Mouse (Mus musculus): ENCODE results near the gene Bard1.

DNA sequence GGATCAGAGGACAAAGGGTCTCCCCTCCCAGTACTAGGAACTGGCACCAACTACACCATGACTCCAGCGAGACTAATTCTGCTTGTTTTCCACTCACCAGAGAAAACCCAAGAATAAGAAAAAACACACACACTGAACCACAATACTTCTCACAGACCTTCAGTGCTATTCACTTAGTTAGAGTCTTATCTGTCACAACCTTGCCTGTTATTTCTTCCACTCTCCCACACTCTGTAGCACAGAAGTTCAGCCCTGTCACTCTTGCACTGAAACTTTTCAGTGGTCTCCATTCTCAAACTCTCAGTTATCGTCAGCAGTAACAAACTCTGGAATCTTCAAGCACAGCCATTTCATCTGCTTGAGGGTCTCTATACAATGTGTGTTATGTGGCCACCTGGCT, 50.2 kb downstream of the Bard1 start:
- no peak for TF ChIP-seq CTCF (IDR thresholded peaks at IDR 0.05; ENCODE audit: insufficient read depth, low read depth, low read length)
- TF ChIP-seq POLR2A (IDR thresholded peaks at IDR 0.05; ENCODE audit: insufficient read depth, low read depth, low read length), result no peak
